Mouse (Mus musculus) gastrocnemius, postnatal 14 days (tissue): Measurements from ENCODE around the gene Cul4b. TPM values are rescaled to one million over a fixed set of nuclear protein-coding genes. Genes with fewer than 3 reads are reported as not detected.

Source experiments
- total RNA-seq, 2 experiments: library from RNA; stranded (reverse); gene quantifications; 2 replicates each; pipeline ENCODE4 v1.2.3; 2021

Gene Cul4b
- total RNA-seq, 2 experiments from 2014 or later = 11.0 to 11.5 TPM

Other genes starting within 250 kb of the Cul4b start
- gene Lamp2, start 119.7 kb downstream of the Cul4b start, total RNA-seq = 10 to 100 TPM; 77.5 to 84.6 TPM
- 10 to 100 TPM; 44.5 to 47.3 TPM for gene Mcts1, start 24.4 kb upstream of the Cul4b start, total RNA-seq
- 1 to 10 TPM; 9.1 to 9.3 TPM for gene C1galt1c1, start 58.9 kb upstream of the Cul4b start, total RNA-seq
- gene 6030498E09Rik, start 196.5 kb upstream of the Cul4b start, total RNA-seq = not detected